Mouse (Mus musculus) embryonic facial prominence, embryonic 13.5 days (tissue): ENCODE data around the gene Fam208b. TPM values are rescaled to one million over a fixed set of nuclear protein-coding genes. Genes with fewer than 3 reads are reported as not detected.
"Not testable (repeated sequence)": the region's sequence is repeated elsewhere in the genome, so short reads cannot be mapped to it uniquely, and the experiment has no call there.

ENCODE experiments used
- ATAC-seq: fragments of 200-750 bp; cut with Nextera tagmentation; 2 replicates; pipeline ENCODE4 v1.8.0; 2017; ENCODE audit warnings: low read depth; ENCODE audit not compliant: insufficient number of reproducible peaks, insufficient read depth, low FRiP score, low TSS enrichment
- H3K27ac ChIP-seq: fragments of 300-500 bp; sonication (generic); 2 replicates; pipeline ENCODE4 v1.5.1; 2015; ENCODE audit warnings: moderate library complexity, mild to moderate bottlenecking, inconsistent platforms
- H3K27me3 ChIP-seq: fragments of 300-500 bp; sonication (generic); 2 replicates; pipeline ENCODE4 v1.6.1; 2015; ENCODE audit warnings: mild to moderate bottlenecking, inconsistent platforms
- H3K36me3 ChIP-seq: fragments of 300-500 bp; sonication (generic); 2 replicates; pipeline ENCODE4 v1.6.1; 2015; ENCODE audit warnings: mild to moderate bottlenecking, inconsistent platforms
- H3K4me1 ChIP-seq: fragments of 300-500 bp; sonication (generic); 2 replicates; pipeline ENCODE4 v1.6.1; 2015; ENCODE audit warnings: inconsistent platforms
- H3K4me2 ChIP-seq: fragments of 300-500 bp; sonication (generic); 2 replicates; pipeline ENCODE4 v1.6.1; 2015; ENCODE audit warnings: moderate library complexity, mild to moderate bottlenecking, inconsistent platforms
- H3K4me3 ChIP-seq: fragments of 300-500 bp; sonication (generic); 2 replicates; pipeline ENCODE4 v1.5.1; 2015; ENCODE audit warnings: mild to moderate bottlenecking, inconsistent platforms
- H3K9ac ChIP-seq: fragments of 300-500 bp; sonication (generic); 2 replicates; pipeline ENCODE4 v1.6.1; 2015; ENCODE audit warnings: mild to moderate bottlenecking, inconsistent platforms
- H3K9me3 ChIP-seq: fragments of 300-500 bp; sonication (generic); 2 replicates; pipeline ENCODE4 v1.6.1; 2016; ENCODE audit warnings: inconsistent platforms
- WGBS: fragments of 180-500 bp; shearing (Covaris S2); methylation state at CpG from one replicate; pipeline ENCODE4 v1.1.7; 2015; ENCODE audit warnings: mixed read lengths; 5-methylcytosine and 5-hydroxymethylcytosine counted together
- polyA plus RNA-seq: library from polyadenylated mRNA; unstranded; fragments of >200 nt; fragmentation: Nextera tagmentation; extraction: Ambion mirVana; gene quantifications from 2 replicates; pipeline ENCODE4 v1.2.1, GENCODE M21; 2015

Fam208b gene
- polyA plus RNA-seq, 1 experiment from 2014 or later: 23.4 TPM

GRCm38 (mm10) chr13:3532451-3532850, 78.5 kb downstream of the Fam208b start:
- peak; percentile 38; the same call in 1 of the 2 replicates for ATAC-seq
- no peak overlapping the region for H3K9ac ChIP-seq
- H3K4me1 ChIP-seq: peaks cover 4% of the 10 kb centered on the region; the same call in 1 of the 2 replicates
- 68% methylated on average over 4 of the region's 4 CpGs for WGBS
- no peak overlapping the region for H3K27ac ChIP-seq
- no peak overlapping the region for H3K4me3 ChIP-seq
- H3K36me3 ChIP-seq: no peaks in the 10 kb centered on the region
- no peak overlapping the region for H3K4me2 ChIP-seq
- peaks cover 3% of the 10 kb centered on the region; the same call in 1 of the 2 replicates for H3K9me3 ChIP-seq
- no peaks in the 10 kb centered on the region for H3K27me3 ChIP-seq

- Histone ChIP-seq H3K4me2 (no peak overlapping the region), H3K36me3 (no peaks in the 10 kb centered on the region), H3K27me3 (no peaks in the 10 kb centered on the region), H3K27ac (no peak overlapping the region), H3K9me3 (peaks cover 3% of the 10 kb centered on the region; the same call in 1 of the 2 replicates), H3K4me1 (peaks cover 1% of the 10 kb centered on the region; the same call in 1 of the 2 replicates), H3K4me3 (no peak overlapping the region), H3K9ac (no peak overlapping the region)
- 54% methylated on average over 10 of the region's 10 CpGs for WGBS
- no peak; the same call in 1 of the 2 replicates for ATAC-seq
Observed at GRCm38 (mm10) chr13:3531692-3532320, 79.1 kb downstream of the Fam208b start.

GRCm38 (mm10) chr13:3531176-3531575, 79.7 kb downstream of the Fam208b start:
- not testable (repeated sequence) for H3K27ac ChIP-seq, H3K9ac ChIP-seq, H3K27me3 ChIP-seq, H3K4me2 ChIP-seq, H3K9me3 ChIP-seq, ATAC-seq, H3K4me3 ChIP-seq, H3K4me1 ChIP-seq, H3K36me3 ChIP-seq
- 67% methylated on average over 2 of the region's 2 CpGs for WGBS

- no peak overlapping the region for H3K9ac ChIP-seq
- H3K27ac ChIP-seq: no peak overlapping the region
- 72% methylated on average over 3 of the region's 3 CpGs for WGBS
- H3K9me3 ChIP-seq: no peaks in the 10 kb centered on the region; the same call in 1 of the 2 replicates
- H3K4me1 ChIP-seq: no peaks in the 10 kb centered on the region
- no peaks in the 10 kb centered on the region for H3K27me3 ChIP-seq
- no peak overlapping the region for H3K4me3 ChIP-seq
- H3K4me2 ChIP-seq: no peak overlapping the region
- ATAC-seq: no peak
- no peaks in the 10 kb centered on the region for H3K36me3 ChIP-seq
Observed at GRCm38 (mm10) chr13:3530451-3530850, 80.5 kb downstream of the Fam208b start.

- Histone ChIP-seq H3K4me1 (no peaks in the 10 kb centered on the region), H3K27me3 (no peaks in the 10 kb centered on the region), H3K27ac (no peak overlapping the region), H3K4me3 (no peak overlapping the region), H3K9ac (no peak overlapping the region), H3K9me3 (no peaks in the 10 kb centered on the region), H3K4me2 (no peak overlapping the region), H3K36me3 (no peaks in the 10 kb centered on the region)
- 74% methylated on average over 8 of the region's 8 CpGs for WGBS
- no peak for ATAC-seq
Observed at GRCm38 (mm10) chr13:3526328-3526727, 84.6 kb downstream of the Fam208b start.

- Histone ChIP-seq H3K4me2 (no peak overlapping the region), H3K36me3 (no peaks in the 10 kb centered on the region), H3K9me3 (no peaks in the 10 kb centered on the region), H3K27ac (no peak overlapping the region), H3K9ac (no peak overlapping the region), H3K4me3 (no peak overlapping the region), H3K4me1 (no peaks in the 10 kb centered on the region), H3K27me3 (no peaks in the 10 kb centered on the region)
- no peak for ATAC-seq
- WGBS: 52% methylated on average over 4 of the region's 4 CpGs
Observed at GRCm38 (mm10) chr13:3525611-3526051, 85.3 kb downstream of the Fam208b start.

GRCm38 (mm10) chr13:3523946-3524345, 87.0 kb downstream of the Fam208b start:
- H3K36me3 ChIP-seq: no peaks in the 10 kb centered on the region
- H3K4me2 ChIP-seq: no peak overlapping the region
- no peak overlapping the region for H3K9ac ChIP-seq
- H3K27me3 ChIP-seq: no peaks in the 10 kb centered on the region
- 83% methylated on average over 1 of the region's 1 CpGs for WGBS
- H3K9me3 ChIP-seq: no peaks in the 10 kb centered on the region
- H3K27ac ChIP-seq: no peak overlapping the region
- ATAC-seq: no peak
- H3K4me1 ChIP-seq: no peaks in the 10 kb centered on the region
- H3K4me3 ChIP-seq: no peak overlapping the region

GRCm38 (mm10) chr13:3523459-3523858, 87.4 kb downstream of the Fam208b start:
- no peak overlapping the region for H3K4me3 ChIP-seq
- no peak overlapping the region for H3K4me2 ChIP-seq
- 57% methylated on average over 6 of the region's 6 CpGs for WGBS
- H3K27ac ChIP-seq: no peak overlapping the region
- no peaks in the 10 kb centered on the region for H3K27me3 ChIP-seq
- no peak overlapping the region for H3K9ac ChIP-seq
- ATAC-seq: no peak
- H3K9me3 ChIP-seq: no peaks in the 10 kb centered on the region
- H3K36me3 ChIP-seq: no peaks in the 10 kb centered on the region
- no peaks in the 10 kb centered on the region for H3K4me1 ChIP-seq

GRCm38 (mm10) chr13:3519994-3520393, 90.9 kb downstream of the Fam208b start:
- not testable (repeated sequence) for H3K4me3 ChIP-seq, H3K27ac ChIP-seq, H3K36me3 ChIP-seq, H3K4me2 ChIP-seq, H3K9me3 ChIP-seq, ATAC-seq, H3K9ac ChIP-seq, H3K4me1 ChIP-seq, H3K27me3 ChIP-seq
- 46% methylated on average over 1 of the region's 1 CpGs for WGBS

- H3K9ac ChIP-seq, H3K27me3 ChIP-seq, H3K4me2 ChIP-seq, H3K9me3 ChIP-seq, ATAC-seq, H3K4me3 ChIP-seq, H3K27ac ChIP-seq, H3K4me1 ChIP-seq, H3K36me3 ChIP-seq: not testable (repeated sequence)
- WGBS: 78% methylated on average over 4 of the region's 4 CpGs
Observed at GRCm38 (mm10) chr13:3519357-3519756, 91.6 kb downstream of the Fam208b start.
